Mouse (Mus musculus): ENCODE data around the gene Tfrc. TPM values are rescaled to one million over a fixed set of nuclear protein-coding genes. Genes with fewer than 3 reads are reported as not detected.
A peak's percentile ranks its signal among the peaks of the same experiment; 100 is the strongest.

Tfrc gene
- polyA plus RNA-seq, 1 experiment, result 25.1 TPM

- H3K79me2 ChIP-seq (ENCODE audit: control insufficient read depth, insufficient read depth), result peaks cover 25% of the 10 kb centered on the region
- peaks cover 1% of the 10 kb centered on the region for H3K79me3 ChIP-seq (ENCODE audit: low read depth)
- TF ChIP-seq MYOG (IDR thresholded peaks at IDR 0.05; ENCODE audit: control insufficient read depth, extremely low read depth, insufficient read length) (no peak), CEBPB (IDR thresholded peaks at IDR 0.05; ENCODE audit: low read depth) (no peak), MAX (IDR thresholded peaks at IDR 0.05) (no peak), CTCF (IDR thresholded peaks at IDR 0.05; ENCODE audit: control insufficient read depth, insufficient read depth, insufficient read length) (no peak), FOSL1 (IDR thresholded peaks at IDR 0.05; ENCODE audit: insufficient read depth, low read length, poor library complexity, severe bottlenecking) (no peak)
- peaks cover 72% of the 10 kb centered on the region for H3K36me3 ChIP-seq (ENCODE audit: control insufficient read depth, insufficient read depth)
- H3ac ChIP-seq (ENCODE audit: control insufficient read depth, insufficient read length, low read depth), result no peak overlapping the region
- no peak overlapping the region for H3K4me3 ChIP-seq (ENCODE audit: insufficient read depth, poor library complexity, severe bottlenecking)
- no peaks in the 10 kb centered on the region for H3K27me3 ChIP-seq (ENCODE audit: control insufficient read depth, insufficient read depth, insufficient read length)
Observed at GRCm38 (mm10) chr16:32672250-32672649, 63.5 kb downstream of the Tfrc start.

GRCm38 (mm10) chr16:32672861-32673560 lies 64.3 kb downstream of the Tfrc start:
- H3K36me3 ChIP-seq (ENCODE audit: control insufficient read depth, insufficient read depth), result peaks cover 68% of the 10 kb centered on the region

DNA sequence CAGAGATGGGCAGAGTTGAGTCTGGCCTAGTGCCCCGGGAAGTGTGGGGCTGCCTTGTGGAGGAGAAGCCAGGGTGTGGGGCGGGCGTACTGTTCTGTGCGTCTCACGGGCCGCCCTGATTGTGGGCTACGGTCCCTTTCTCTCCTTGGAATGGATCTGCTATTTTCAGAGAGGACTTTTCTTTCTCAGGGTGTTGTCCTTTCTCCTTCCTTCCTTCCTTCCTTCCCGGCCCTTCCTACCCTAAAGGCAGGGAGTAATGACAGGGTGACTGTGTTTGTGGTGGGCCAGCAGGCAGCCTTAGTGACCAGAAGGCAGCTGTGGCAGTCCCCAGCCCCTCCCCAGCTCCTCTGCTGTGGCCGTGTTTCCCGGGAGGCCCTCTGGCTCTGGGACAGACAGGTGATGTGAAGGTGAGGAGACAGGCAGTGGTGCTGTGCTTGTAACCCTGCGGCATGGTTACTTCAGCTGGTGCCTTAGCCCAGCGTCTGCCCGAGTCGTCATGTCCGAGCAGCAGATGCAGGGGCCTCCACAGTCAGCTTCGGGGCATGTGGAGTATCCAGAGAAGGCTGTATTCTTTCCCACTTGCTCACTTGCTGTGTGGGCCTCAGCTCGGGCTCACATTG lies 65.5 kb downstream of the Tfrc start:
- H3K79me2 ChIP-seq (ENCODE audit: control insufficient read depth, insufficient read depth), result peaks cover 18% of the 10 kb centered on the region
- H3K79me3 ChIP-seq (ENCODE audit: low read depth), result peaks cover 1% of the 10 kb centered on the region
- H3ac ChIP-seq (ENCODE audit: control insufficient read depth, insufficient read length, low read depth), result no peak overlapping the region
- H3K36me3 ChIP-seq (ENCODE audit: control insufficient read depth, insufficient read depth), result peaks cover 65% of the 10 kb centered on the region
- no peak overlapping the region for H3K4me3 ChIP-seq (ENCODE audit: insufficient read depth, poor library complexity, severe bottlenecking)
- H3K27me3 ChIP-seq (ENCODE audit: control insufficient read depth, insufficient read depth, insufficient read length), result no peaks in the 10 kb centered on the region
- TF ChIP-seq CTCF (IDR thresholded peaks at IDR 0.05; ENCODE audit: control insufficient read depth, insufficient read depth, insufficient read length), result no peak
- no peak for TF ChIP-seq MYOD1 (IDR thresholded peaks at IDR 0.05; ENCODE audit: control insufficient read depth, insufficient read length, low read depth)
- no peak for TF ChIP-seq MAX (IDR thresholded peaks at IDR 0.05)
- no peak for TF ChIP-seq FOSL1 (IDR thresholded peaks at IDR 0.05; ENCODE audit: insufficient read depth, low read length, poor library complexity, severe bottlenecking)
- TF ChIP-seq CEBPB (IDR thresholded peaks at IDR 0.05; ENCODE audit: low read depth), result no peak
- no peak for TF ChIP-seq MYOG (IDR thresholded peaks at IDR 0.05; ENCODE audit: control insufficient read depth, extremely low read depth, insufficient read length)
- no peak for TF ChIP-seq USF1 (IDR thresholded peaks at IDR 0.05; ENCODE audit: low read depth)

More at GRCm38 (mm10) chr16:32672861-32673560, 64.3 kb downstream of the Tfrc start:
- H3K4me3 ChIP-seq (ENCODE audit: insufficient read depth, poor library complexity, severe bottlenecking), result no peak overlapping the region
- H3ac ChIP-seq (ENCODE audit: control insufficient read depth, insufficient read length, low read depth), result no peak overlapping the region
- no peak for TF ChIP-seq USF1 (IDR thresholded peaks at IDR 0.05; ENCODE audit: low read depth)
- no peak for TF ChIP-seq FOSL1 (IDR thresholded peaks at IDR 0.05; ENCODE audit: insufficient read depth, low read length, poor library complexity, severe bottlenecking)
- no peak for TF ChIP-seq CTCF (IDR thresholded peaks at IDR 0.05; ENCODE audit: control insufficient read depth, insufficient read depth, insufficient read length)
- no peak for TF ChIP-seq CEBPB (IDR thresholded peaks at IDR 0.05; ENCODE audit: low read depth)
- no peak for TF ChIP-seq MYOG (IDR thresholded peaks at IDR 0.05; ENCODE audit: control insufficient read depth, extremely low read depth, insufficient read length)
- H3K79me3 ChIP-seq (ENCODE audit: low read depth), result peaks cover 1% of the 10 kb centered on the region
- H3K27me3 ChIP-seq (ENCODE audit: control insufficient read depth, insufficient read depth, insufficient read length), result no peaks in the 10 kb centered on the region
- peaks cover 18% of the 10 kb centered on the region for H3K79me2 ChIP-seq (ENCODE audit: control insufficient read depth, insufficient read depth)

DNA sequence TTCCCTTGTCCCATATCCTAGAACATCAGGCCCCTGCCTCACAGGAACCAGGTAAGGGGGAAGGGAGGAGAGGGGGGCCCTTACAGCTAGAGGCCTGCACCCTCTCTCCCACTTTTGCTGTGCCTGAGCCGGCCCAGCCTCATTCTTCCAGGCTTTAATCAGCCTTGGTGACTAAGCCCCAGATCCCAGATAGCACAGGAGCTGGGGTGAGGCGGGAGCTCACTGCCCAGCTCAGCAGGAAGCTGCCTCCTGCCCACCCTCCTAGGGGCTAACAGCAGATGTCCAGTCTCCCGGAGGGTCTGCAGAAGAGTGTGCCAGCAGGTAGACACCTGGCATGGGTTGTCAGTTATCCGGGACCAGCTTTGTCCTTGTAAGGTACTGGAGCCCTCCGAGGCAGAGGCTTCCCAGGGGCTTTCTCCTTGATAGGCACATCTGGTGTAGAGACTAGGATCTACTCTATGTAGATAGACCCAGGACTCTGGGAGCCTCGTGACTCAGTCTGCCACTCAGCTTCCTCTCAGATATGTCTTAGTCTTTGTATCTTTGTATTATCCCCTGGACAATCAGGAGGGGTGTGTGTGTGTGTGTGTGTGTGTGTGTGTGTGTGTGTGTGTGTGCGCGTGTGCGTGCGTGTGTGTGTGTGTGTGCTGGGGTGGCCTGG lies 68.5 kb downstream of the Tfrc start:
- Histone ChIP-seq H3K27me3 (ENCODE audit: control insufficient read depth, insufficient read depth, insufficient read length) (no peaks in the 10 kb centered on the region), H3K79me2 (ENCODE audit: control insufficient read depth, insufficient read depth) (peaks cover 18% of the 10 kb centered on the region), H3K36me3 (ENCODE audit: control insufficient read depth, insufficient read depth) (peaks cover 67% of the 10 kb centered on the region), H3K4me3 (ENCODE audit: insufficient read depth, poor library complexity, severe bottlenecking) (no peak overlapping the region), H3K79me3 (ENCODE audit: low read depth) (peaks cover 1% of the 10 kb centered on the region), H3ac (ENCODE audit: control insufficient read depth, insufficient read length, low read depth) (no peak overlapping the region)
- TF ChIP-seq MYOD1 (IDR thresholded peaks at IDR 0.05; ENCODE audit: control insufficient read depth, insufficient read length, low read depth) (peak; percentile 9), USF1 (IDR thresholded peaks at IDR 0.05; ENCODE audit: low read depth) (no peak)

GRCm38 (mm10) chr16:32677903-32678302 lies 69.2 kb downstream of the Tfrc start:
- no peak overlapping the region for H3ac ChIP-seq (ENCODE audit: control insufficient read depth, insufficient read length, low read depth)
- no peaks in the 10 kb centered on the region for H3K27me3 ChIP-seq (ENCODE audit: control insufficient read depth, insufficient read depth, insufficient read length)
- no peak for TF ChIP-seq USF1 (IDR thresholded peaks at IDR 0.05; ENCODE audit: low read depth)
- TF ChIP-seq MYOD1 (IDR thresholded peaks at IDR 0.05; ENCODE audit: control insufficient read depth, insufficient read length, low read depth), result no peak
- TF ChIP-seq CEBPB (IDR thresholded peaks at IDR 0.05; ENCODE audit: low read depth), result no peak
- no peak for TF ChIP-seq CTCF (IDR thresholded peaks at IDR 0.05; ENCODE audit: control insufficient read depth, insufficient read depth, insufficient read length)
- TF ChIP-seq MYOG (IDR thresholded peaks at IDR 0.05; ENCODE audit: control insufficient read depth, extremely low read depth, insufficient read length), result no peak
- TF ChIP-seq FOSL1 (IDR thresholded peaks at IDR 0.05; ENCODE audit: insufficient read depth, low read length, poor library complexity, severe bottlenecking), result no peak
- no peak for TF ChIP-seq MAX (IDR thresholded peaks at IDR 0.05)
- H3K79me2 ChIP-seq (ENCODE audit: control insufficient read depth, insufficient read depth), result peaks cover 18% of the 10 kb centered on the region
- peaks cover 1% of the 10 kb centered on the region for H3K79me3 ChIP-seq (ENCODE audit: low read depth)
- H3K36me3 ChIP-seq (ENCODE audit: control insufficient read depth, insufficient read depth), result peaks cover 73% of the 10 kb centered on the region
- no peak overlapping the region for H3K4me3 ChIP-seq (ENCODE audit: insufficient read depth, poor library complexity, severe bottlenecking)

All from C2C12 (cell line).